Mouse (Mus musculus) stomach, embryonic 14.5 days (tissue): ENCODE data around the gene Anxa5. TPM values are rescaled to one million over a fixed set of nuclear protein-coding genes. Genes with fewer than 3 reads are reported as not detected.

Source experiments
- ATAC-seq: fragments of 200-750 bp; cut with Nextera tagmentation; 2 replicates; pipeline ENCODE4 v1.8.0; 2017; ENCODE audit warnings: low read depth, moderate TSS enrichment; ENCODE audit not compliant: insufficient number of reproducible peaks, insufficient read depth, low FRiP score
- H3K27ac ChIP-seq: fragments of 300-500 bp; sonication (generic); 2 replicates; pipeline ENCODE4 v1.5.1; 2014; ENCODE audit warnings: mild to moderate bottlenecking, low read length, moderate library complexity, mixed read lengths
- H3K27me3 ChIP-seq: fragments of 300-500 bp; sonication (generic); 2 replicates; pipeline ENCODE4 v1.6.1; 2014; ENCODE audit warnings: low read length, control low read depth, mixed read lengths; ENCODE audit not compliant: control insufficient read depth, insufficient read depth
- H3K36me3 ChIP-seq: fragments of 300-500 bp; sonication (generic); 2 replicates; pipeline ENCODE4 v1.6.1; 2014; ENCODE audit warnings: mild to moderate bottlenecking, control low read depth, low read length, moderate library complexity, mixed read lengths; ENCODE audit not compliant: control insufficient read depth, insufficient read depth
- H3K4me1 ChIP-seq: fragments of 300-500 bp; sonication (generic); 2 replicates; pipeline ENCODE4 v1.6.1; 2014; ENCODE audit warnings: low read length, control low read depth, mixed read lengths; ENCODE audit not compliant: control insufficient read depth, insufficient read depth
- H3K4me2 ChIP-seq: fragments of 300-500 bp; sonication (generic); replicated peaks from 2 replicates; pipeline ENCODE4 v1.6.1; 2014; ENCODE audit warnings: low read depth, low read length, control low read depth
- H3K4me3 ChIP-seq: fragments of 300-500 bp; sonication (generic); 2 replicates; pipeline ENCODE4 v1.5.1; 2014; ENCODE audit warnings: low read depth, low read length, control low read depth
- H3K9ac ChIP-seq: fragments of 300-500 bp; sonication (generic); replicated peaks from 2 replicates; pipeline ENCODE4 v1.6.1; 2014; ENCODE audit warnings: low read depth, mild to moderate bottlenecking, control low read depth, low read length, moderate library complexity, mixed read lengths
- H3K9me3 ChIP-seq: fragments of 300-500 bp; sonication (generic); 2 replicates; pipeline ENCODE4 v1.6.1; 2016; ENCODE audit warnings: low read depth, low read length, control low read depth; ENCODE audit not compliant: control insufficient read depth
- WGBS: fragments of 180-500 bp; shearing (Covaris S2); extraction: QIAGEN DNeasy Blood & Tissue Kit; methylation state at CpG from one replicate; pipeline ENCODE4 v1.1.7; 2014; 5-methylcytosine and 5-hydroxymethylcytosine counted together
- polyA plus RNA-seq: library from polyadenylated mRNA; unstranded; fragments of >200 nt; fragmentation: Nextera tagmentation; extraction: Ambion mirVana; gene quantifications from 2 replicates; pipeline ENCODE4 v1.2.1, GENCODE M21; 2014

Anxa5 gene
- polyA plus RNA-seq, 1 experiment from 2014 or later: 335 TPM

DNA sequence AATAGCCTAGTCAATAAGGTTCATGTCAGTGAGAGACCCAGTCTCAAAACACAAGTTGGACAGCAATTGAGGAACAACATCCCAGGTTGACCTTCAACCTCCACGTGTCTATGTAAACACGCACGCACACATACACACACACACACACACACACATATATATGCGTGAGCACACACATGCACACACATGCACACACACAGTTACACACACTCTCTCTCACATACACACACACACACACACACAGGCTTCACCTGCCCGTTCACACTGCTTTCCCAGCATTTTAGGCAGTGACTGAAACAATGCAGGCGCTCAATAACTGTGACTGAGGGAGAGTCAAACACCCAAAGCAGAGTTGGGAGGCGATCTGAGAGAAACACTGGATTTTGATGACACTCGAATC lies 29.6 kb upstream of the Anxa5 start:
- H3K4me3 ChIP-seq: no peak overlapping the region
- 89% methylated on average over 8 of the region's 8 CpGs for WGBS
- H3K27ac ChIP-seq: no peak overlapping the region
- no peaks in the 10 kb centered on the region for H3K36me3 ChIP-seq
- no peaks in the 10 kb centered on the region for H3K4me1 ChIP-seq
- H3K27me3 ChIP-seq: no peaks in the 10 kb centered on the region
- H3K9me3 ChIP-seq: no peaks in the 10 kb centered on the region
- ATAC-seq: no peak
- no peak overlapping the region for H3K9ac ChIP-seq
- H3K4me2 ChIP-seq: no peak overlapping the region

DNA sequence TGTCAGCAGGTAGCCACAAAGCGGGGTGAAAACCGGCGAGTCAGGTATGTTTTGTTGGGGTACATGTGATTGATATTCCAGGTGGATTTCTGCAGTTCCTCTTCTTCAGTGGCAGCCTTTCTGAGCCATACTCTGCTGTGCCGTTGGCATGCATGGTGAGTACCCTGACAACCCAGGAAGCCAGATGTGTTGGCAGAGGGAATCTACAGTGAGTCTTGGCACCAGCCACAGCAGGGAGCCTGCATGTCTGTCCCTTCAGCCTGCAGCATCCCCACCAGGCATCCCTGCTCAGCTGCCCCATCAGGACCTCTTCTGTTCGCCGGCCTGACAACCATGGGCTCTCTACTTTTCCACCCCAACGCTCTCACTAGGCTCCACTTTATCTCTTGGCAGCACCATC lies 25.9 kb upstream of the Anxa5 start:
- no peaks in the 10 kb centered on the region for H3K4me1 ChIP-seq
- H3K27ac ChIP-seq: no peak overlapping the region
- ATAC-seq: no peak
- H3K36me3 ChIP-seq: no peaks in the 10 kb centered on the region
- 73% methylated on average over 7 of the region's 7 CpGs for WGBS
- H3K4me3 ChIP-seq: no peak overlapping the region
- no peak overlapping the region for H3K9ac ChIP-seq
- no peak overlapping the region for H3K4me2 ChIP-seq
- no peaks in the 10 kb centered on the region for H3K27me3 ChIP-seq
- H3K9me3 ChIP-seq: no peaks in the 10 kb centered on the region

DNA sequence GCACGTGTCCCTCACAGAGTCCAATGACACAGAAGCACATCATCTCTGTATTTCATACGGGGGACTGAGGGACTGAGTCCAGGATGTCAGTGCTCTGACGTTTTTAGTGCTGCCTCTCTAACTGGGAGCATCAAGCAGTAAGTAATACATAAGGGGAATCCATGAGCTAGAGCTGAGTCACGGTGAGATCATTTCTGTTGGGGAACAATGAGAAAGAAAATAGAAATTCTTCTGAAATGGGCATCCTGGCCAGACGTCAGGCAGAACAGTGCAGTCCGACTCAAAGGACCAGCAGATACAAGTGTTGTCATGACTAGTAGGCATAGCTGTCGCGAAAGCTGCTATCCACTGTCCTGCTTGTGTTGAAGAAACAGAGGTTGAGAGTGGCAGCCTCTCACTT lies 25.3 kb upstream of the Anxa5 start:
- Histone ChIP-seq H3K27ac (no peak overlapping the region), H3K27me3 (no peaks in the 10 kb centered on the region), H3K4me3 (no peak overlapping the region), H3K36me3 (no peaks in the 10 kb centered on the region), H3K9me3 (no peaks in the 10 kb centered on the region), H3K4me1 (no peaks in the 10 kb centered on the region), H3K9ac (no peak overlapping the region), H3K4me2 (no peak overlapping the region)
- WGBS: 84% methylated on average over 8 of the region's 8 CpGs
- ATAC-seq: no peak

DNA sequence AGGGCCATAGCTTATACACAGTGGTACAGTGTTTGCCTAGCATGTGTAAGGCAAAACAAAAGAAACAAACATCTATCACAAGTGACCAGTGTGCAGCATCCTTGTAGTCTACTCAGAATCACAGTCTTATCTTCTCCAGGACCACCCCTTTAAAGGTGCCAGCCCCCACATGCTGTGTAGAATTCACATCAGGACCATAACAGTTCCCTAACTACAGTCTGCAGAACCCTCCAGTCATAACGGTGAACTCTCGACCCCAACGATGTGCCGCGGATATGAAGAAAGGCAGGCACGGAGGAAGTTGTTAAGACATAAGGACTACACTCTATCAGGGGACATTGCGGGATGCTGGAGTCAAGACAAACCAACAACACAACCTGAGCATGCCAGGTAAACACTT lies 23.7 kb upstream of the Anxa5 start:
- 93% methylated on average over 7 of the region's 7 CpGs for WGBS
- Histone ChIP-seq H3K27me3 (no peaks in the 10 kb centered on the region), H3K4me3 (no peak overlapping the region), H3K9me3 (no peaks in the 10 kb centered on the region), H3K27ac (no peak overlapping the region), H3K4me2 (no peak overlapping the region), H3K4me1 (no peaks in the 10 kb centered on the region), H3K36me3 (no peaks in the 10 kb centered on the region), H3K9ac (no peak overlapping the region)
- no peak for ATAC-seq

DNA sequence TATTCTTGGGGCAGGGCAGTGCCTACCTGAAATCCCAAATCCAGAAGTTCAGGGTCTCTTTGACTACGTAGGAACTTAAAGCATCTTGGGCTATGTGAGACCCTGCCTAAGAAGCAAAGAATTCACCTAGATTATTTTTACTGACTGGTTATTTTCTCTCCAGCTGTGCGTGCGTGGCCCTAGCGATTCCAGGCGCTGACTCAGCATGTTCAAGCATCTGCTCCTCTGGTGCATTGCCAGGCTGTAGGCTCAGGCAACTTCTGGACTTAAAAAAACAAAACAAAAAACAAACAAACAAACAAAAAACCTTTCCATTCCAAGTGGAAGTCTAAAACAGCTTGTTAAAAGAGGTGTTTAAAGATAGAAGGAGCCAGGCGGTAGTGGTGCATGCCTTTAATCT lies 22.5 kb upstream of the Anxa5 start:
- Histone ChIP-seq H3K4me3 (no peak overlapping the region), H3K4me2 (no peak overlapping the region), H3K36me3 (no peaks in the 10 kb centered on the region), H3K4me1 (no peaks in the 10 kb centered on the region), H3K27ac (no peak overlapping the region), H3K9ac (no peak overlapping the region), H3K27me3 (no peaks in the 10 kb centered on the region), H3K9me3 (no peaks in the 10 kb centered on the region)
- ATAC-seq: no peak
- 85% methylated on average over 6 of the region's 6 CpGs for WGBS

DNA sequence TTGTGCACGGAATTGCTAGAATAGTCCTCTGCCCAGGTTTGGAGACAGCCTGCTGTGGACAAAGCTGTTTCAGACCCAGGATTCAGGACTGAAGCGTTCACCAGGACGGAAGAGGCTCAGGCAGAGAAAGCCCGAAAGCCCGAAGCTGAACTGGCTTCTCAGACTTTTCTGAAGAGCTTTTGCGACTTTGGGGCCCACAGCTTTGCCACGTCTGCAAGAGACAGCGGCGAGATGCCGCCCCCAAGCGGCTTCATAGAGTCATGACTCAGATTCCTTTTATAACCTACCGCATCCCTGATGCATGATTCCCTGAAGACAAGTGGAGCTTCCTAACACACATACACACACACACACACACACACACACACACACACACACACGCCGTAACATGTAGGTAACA lies 21.1 kb upstream of the Anxa5 start:
- H3K27me3 ChIP-seq: no peaks in the 10 kb centered on the region
- WGBS: 15% methylated on average over 14 of the region's 14 CpGs
- no peak overlapping the region for H3K9ac ChIP-seq
- 0 out of 2 replicates have a peak, but pooled peaks have one; percentile 44 for ATAC-seq
- H3K9me3 ChIP-seq: no peaks in the 10 kb centered on the region
- no peak overlapping the region for H3K4me2 ChIP-seq
- no peak overlapping the region for H3K27ac ChIP-seq
- H3K4me3 ChIP-seq: no peak overlapping the region
- no peaks in the 10 kb centered on the region for H3K36me3 ChIP-seq
- no peaks in the 10 kb centered on the region for H3K4me1 ChIP-seq

DNA sequence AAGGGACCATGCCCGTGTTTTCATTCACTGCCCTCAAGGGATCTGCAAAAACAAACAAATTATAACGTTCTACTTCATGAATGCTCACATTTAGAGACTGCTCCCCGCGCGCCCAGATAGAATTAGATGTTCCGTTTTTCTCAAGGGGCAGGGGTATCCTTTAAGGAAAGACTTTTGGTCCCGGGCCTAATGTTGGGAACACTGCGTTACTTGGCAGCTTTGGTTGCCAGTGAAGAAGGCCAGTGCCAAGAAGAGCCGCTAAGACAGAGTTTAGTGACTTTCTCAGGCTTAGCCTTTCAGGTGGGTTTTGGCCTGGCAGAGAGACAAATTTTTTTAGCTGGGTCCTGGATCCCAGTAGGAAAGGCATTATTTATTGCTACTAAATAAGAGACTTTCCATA lies 20.6 kb upstream of the Anxa5 start:
- Histone ChIP-seq H3K9ac (no peak overlapping the region), H3K4me3 (no peak overlapping the region), H3K4me1 (no peaks in the 10 kb centered on the region), H3K4me2 (no peak overlapping the region), H3K27me3 (no peaks in the 10 kb centered on the region), H3K36me3 (no peaks in the 10 kb centered on the region), H3K9me3 (no peaks in the 10 kb centered on the region), H3K27ac (no peak overlapping the region)
- 87% methylated on average over 9 of the region's 9 CpGs for WGBS
- ATAC-seq: no peak

DNA sequence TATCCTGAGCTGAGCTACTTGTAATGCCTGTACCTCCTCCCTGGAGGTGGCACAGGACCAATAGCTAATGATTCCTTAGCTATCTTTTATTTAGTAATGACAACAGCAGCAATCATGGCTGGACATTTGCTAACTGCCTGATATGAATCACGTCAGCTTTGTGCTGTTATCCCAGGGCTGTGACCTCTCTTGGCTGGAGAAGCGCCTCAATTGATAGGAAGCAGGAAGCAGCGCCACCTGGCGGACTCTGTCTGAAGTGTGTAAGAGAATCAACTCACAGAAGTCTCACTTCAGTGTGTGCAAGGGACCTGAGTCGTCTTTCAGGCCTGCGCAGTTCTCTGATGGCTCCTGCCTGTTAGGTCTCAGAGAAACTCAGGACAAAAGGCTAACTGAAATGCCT lies 19.7 kb upstream of the Anxa5 start:
- ATAC-seq: peak; percentile 40; the same call in 1 of the 2 replicates
- Histone ChIP-seq H3K27ac (no peak overlapping the region), H3K36me3 (no peaks in the 10 kb centered on the region), H3K4me3 (no peak overlapping the region), H3K9ac (no peak overlapping the region), H3K4me2 (no peak overlapping the region), H3K27me3 (no peaks in the 10 kb centered on the region), H3K9me3 (no peaks in the 10 kb centered on the region), H3K4me1 (no peaks in the 10 kb centered on the region)
- 11% methylated on average over 6 of the region's 6 CpGs for WGBS

DNA sequence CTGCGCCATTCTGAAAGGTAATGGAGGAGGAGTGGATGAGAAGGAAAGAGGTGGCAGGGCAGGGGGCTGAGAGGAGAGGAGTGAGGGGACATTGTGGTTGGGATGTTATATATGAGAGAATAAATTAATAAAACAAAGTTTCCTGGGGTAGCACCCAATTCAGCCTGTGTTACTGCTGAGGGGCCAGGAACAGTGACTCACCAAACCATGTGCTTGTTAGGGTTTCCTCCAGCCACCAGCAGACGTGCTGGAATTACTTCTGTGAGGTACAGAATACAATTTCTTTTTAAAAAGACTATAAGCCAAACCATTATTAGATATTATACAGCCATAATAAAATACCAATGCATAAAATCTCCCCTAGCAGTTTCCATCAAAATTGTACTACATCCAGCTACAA lies 18.9 kb upstream of the Anxa5 start:
- Histone ChIP-seq H3K36me3 (no peaks in the 10 kb centered on the region), H3K27ac (no peak overlapping the region), H3K27me3 (no peaks in the 10 kb centered on the region), H3K4me1 (no peaks in the 10 kb centered on the region), H3K4me2 (no peak overlapping the region), H3K9me3 (no peaks in the 10 kb centered on the region), H3K9ac (no peak overlapping the region), H3K4me3 (no peak overlapping the region)
- no peak for ATAC-seq
- WGBS: 81% methylated on average over 2 of the region's 2 CpGs
